Mouse (Mus musculus) limb, embryonic 12.5 days (tissue): ENCODE results near the gene Drc3. TPM values are rescaled to one million over a fixed set of nuclear protein-coding genes. Genes with fewer than 3 reads are reported as not detected.

Experiments used
- ATAC-seq: fragments of 200-750 bp; cut with Nextera tagmentation; 2 replicates; pipeline ENCODE4 v1.8.0; 2017; ENCODE audit warnings: low read depth, moderate TSS enrichment; ENCODE audit not compliant: insufficient number of reproducible peaks, insufficient read depth, low FRiP score, low TSS enrichment
- H3K27ac ChIP-seq: fragments of 300-500 bp; sonication (generic); 2 replicates; pipeline ENCODE4 v1.5.1; 2016; ENCODE audit warnings: mild to moderate bottlenecking, moderate library complexity
- H3K27me3 ChIP-seq: fragments of 300-500 bp; sonication (generic); 2 replicates; pipeline ENCODE4 v1.6.1; 2016; ENCODE audit warnings: mild to moderate bottlenecking, moderate library complexity
- H3K36me3 ChIP-seq: fragments of 300-500 bp; sonication (generic); 2 replicates; pipeline ENCODE4 v1.6.1; 2016; ENCODE audit warnings: mild to moderate bottlenecking, moderate library complexity
- H3K4me1 ChIP-seq: fragments of 300-500 bp; sonication (generic); replicated peaks from 2 replicates; pipeline ENCODE4 v1.6.1; 2016
- H3K4me2 ChIP-seq: fragments of 300-500 bp; sonication (generic); 2 replicates; pipeline ENCODE4 v1.6.1; 2016; ENCODE audit warnings: mild to moderate bottlenecking, moderate library complexity
- H3K4me3 ChIP-seq: fragments of 300-500 bp; sonication (generic); replicated peaks from 2 replicates; pipeline ENCODE4 v1.5.1; 2016; ENCODE audit warnings: mild to moderate bottlenecking
- H3K9ac ChIP-seq: fragments of 300-500 bp; sonication (generic); replicated peaks from 2 replicates; pipeline ENCODE4 v1.6.1; 2016; ENCODE audit warnings: mild to moderate bottlenecking, moderate library complexity
- H3K9me3 ChIP-seq: fragments of 300-500 bp; sonication (generic); 2 replicates; pipeline ENCODE4 v1.6.1; 2016; ENCODE audit warnings: mild to moderate bottlenecking, moderate library complexity
- WGBS: fragments of 180-500 bp; shearing (Covaris S2); methylation state at CpG from one replicate; pipeline ENCODE4 v1.1.7; 2016; 5-methylcytosine and 5-hydroxymethylcytosine counted together
- polyA plus RNA-seq: library from polyadenylated mRNA; unstranded; fragments of >200 nt; fragmentation: Nextera tagmentation; extraction: Ambion mirVana; gene quantifications from 2 replicates; pipeline ENCODE4 v1.2.1, GENCODE M21; 2016

Gene Drc3
- polyA plus RNA-seq, 1 experiment from 2014 or later: 2.9 TPM

DNA sequence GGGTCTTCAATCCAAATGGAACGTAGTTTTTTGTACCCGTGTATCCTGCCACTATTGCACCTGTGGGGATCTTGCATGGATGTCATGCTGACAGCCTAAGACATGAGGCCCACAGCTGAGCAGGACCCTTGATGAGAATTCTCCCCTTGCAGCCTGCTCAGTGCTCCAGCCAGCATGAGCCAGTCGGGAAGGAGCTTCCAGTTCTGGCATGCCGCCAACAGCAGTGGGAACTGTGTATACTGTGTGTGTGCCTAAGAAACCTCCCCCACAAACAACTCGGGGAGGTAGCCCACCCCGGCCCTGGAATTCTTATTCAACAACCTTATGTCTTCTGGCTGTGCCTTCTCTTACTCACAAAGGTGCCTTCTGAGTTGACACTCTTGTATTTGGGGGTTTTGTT lies 43.4 kb downstream of the Drc3 start:
- H3K36me3 ChIP-seq: peaks cover 21% of the 10 kb centered on the region
- no peak overlapping the region for H3K4me2 ChIP-seq
- 73% methylated on average over 6 of the region's 6 CpGs for WGBS
- 0 out of 2 replicates have a peak, but pooled peaks cover 10% of the 10 kb centered on the region for H3K4me1 ChIP-seq
- H3K9me3 ChIP-seq: no peaks in the 10 kb centered on the region
- no peaks in the 10 kb centered on the region for H3K27me3 ChIP-seq
- no peak overlapping the region for H3K27ac ChIP-seq
- H3K4me3 ChIP-seq: no peak overlapping the region
- ATAC-seq: no peak
- no peak overlapping the region for H3K9ac ChIP-seq

DNA sequence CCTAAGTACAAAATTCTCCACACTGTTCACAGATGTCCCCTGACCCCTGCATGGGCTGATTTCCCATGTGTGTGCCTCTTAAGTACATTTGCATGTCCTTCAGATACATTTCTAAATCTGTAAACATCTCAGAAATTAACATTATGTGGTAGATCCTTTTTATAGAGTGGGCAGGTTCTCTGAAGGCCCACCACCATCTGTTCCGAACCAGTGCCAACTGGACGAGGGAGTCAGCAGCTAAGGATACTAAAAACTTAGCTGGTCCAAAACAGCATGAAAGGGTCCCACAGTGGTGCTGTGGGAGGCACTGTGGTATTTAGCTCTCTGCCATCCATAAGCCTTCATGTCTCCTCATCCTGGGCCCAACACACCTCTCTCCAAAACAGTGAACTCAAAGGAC lies 44.0 kb downstream of the Drc3 start:
- H3K9me3 ChIP-seq: no peaks in the 10 kb centered on the region
- H3K27me3 ChIP-seq: no peaks in the 10 kb centered on the region
- no peak for ATAC-seq
- H3K9ac ChIP-seq: no peak overlapping the region
- no peak overlapping the region for H3K4me3 ChIP-seq
- no peak overlapping the region for H3K27ac ChIP-seq
- 90% methylated on average over 2 of the region's 2 CpGs for WGBS
- 0 out of 2 replicates have a peak, but pooled peaks cover 10% of the 10 kb centered on the region for H3K4me1 ChIP-seq
- H3K36me3 ChIP-seq: peaks cover 27% of the 10 kb centered on the region
- H3K4me2 ChIP-seq: no peak overlapping the region

DNA sequence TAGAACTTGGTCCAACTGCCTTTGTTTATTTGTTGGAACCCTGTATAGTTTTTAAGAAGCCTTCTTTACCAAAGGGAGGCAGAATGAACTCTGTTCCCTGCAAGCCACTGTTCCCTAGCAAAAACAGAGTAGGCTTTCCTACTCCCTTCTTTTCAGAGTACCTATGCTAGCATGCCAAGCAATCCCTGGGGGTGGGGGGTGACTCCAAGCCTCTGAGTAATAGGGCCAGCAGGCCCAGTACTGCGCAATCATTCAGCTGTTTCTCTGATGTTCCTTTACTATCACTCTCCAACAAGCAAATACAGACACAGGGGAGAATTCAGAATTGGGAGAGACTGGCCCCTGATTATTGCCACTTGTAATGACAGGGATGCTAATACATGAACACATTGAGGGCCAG lies 53.5 kb downstream of the Drc3 start:
- Histone ChIP-seq H3K27ac (no peak overlapping the region), H3K4me1 (no peaks in the 10 kb centered on the region), H3K9ac (no peak overlapping the region), H3K4me2 (no peak overlapping the region), H3K9me3 (no peaks in the 10 kb centered on the region), H3K36me3 (peaks cover 81% of the 10 kb centered on the region), H3K4me3 (no peak overlapping the region), H3K27me3 (no peaks in the 10 kb centered on the region)
- no peak for ATAC-seq
- 97% methylated on average over 1 of the region's 1 CpGs for WGBS

DNA sequence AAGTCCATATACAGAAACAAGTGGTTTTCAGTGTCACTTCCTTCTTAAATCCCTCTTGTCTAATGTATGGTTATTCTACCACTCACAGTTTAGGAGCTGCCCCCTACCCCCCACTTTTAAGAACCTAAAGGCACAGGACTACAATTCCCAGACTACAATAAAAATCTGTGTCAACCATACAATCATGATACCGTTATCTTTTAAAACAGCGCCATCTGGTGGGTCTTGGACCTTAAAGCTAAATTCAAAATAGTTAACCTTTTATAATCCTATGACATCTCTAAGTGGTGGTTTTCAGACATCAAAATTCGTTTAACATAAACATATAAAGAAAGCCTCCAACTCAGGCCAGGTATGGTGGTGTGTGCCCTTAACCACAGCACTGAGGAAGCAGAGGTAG lies 59.0 kb downstream of the Drc3 start:
- Histone ChIP-seq H3K36me3 (peaks cover 25% of the 10 kb centered on the region), H3K27ac (no peak overlapping the region), H3K4me2 (no peak overlapping the region), H3K9me3 (no peaks in the 10 kb centered on the region), H3K4me1 (peaks cover 21% of the 10 kb centered on the region), H3K4me3 (no peak overlapping the region), H3K27me3 (no peaks in the 10 kb centered on the region), H3K9ac (no peak overlapping the region)
- WGBS: 18% methylated on average over 3 of the region's 3 CpGs
- ATAC-seq: no peak

DNA sequence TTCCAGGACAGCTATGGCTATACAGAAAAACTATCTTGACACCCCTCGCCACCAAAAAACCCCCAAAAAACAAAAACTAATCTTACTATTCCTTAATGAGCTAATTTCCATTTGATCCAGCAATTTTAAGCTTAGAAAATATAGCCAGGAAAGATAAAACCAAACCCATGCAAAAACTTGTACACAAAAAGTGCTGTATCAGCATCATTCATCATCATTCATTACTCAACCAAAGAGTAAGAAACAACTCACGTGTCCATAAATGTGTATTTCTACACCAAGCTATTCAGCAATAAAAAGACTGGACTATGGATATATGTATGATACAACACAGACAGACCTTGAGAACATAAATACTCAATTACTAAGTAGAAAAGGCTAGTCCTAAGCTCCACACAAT lies 59.8 kb downstream of the Drc3 start:
- Histone ChIP-seq H3K36me3 (peaks cover 18% of the 10 kb centered on the region), H3K9me3 (no peaks in the 10 kb centered on the region), H3K9ac (no peak overlapping the region), H3K27me3 (no peaks in the 10 kb centered on the region), H3K4me3 (no peak overlapping the region), H3K4me2 (no peak overlapping the region), H3K27ac (no peak overlapping the region), H3K4me1 (peaks cover 22% of the 10 kb centered on the region)
- 93% methylated on average over 2 of the region's 2 CpGs for WGBS
- no peak for ATAC-seq

DNA sequence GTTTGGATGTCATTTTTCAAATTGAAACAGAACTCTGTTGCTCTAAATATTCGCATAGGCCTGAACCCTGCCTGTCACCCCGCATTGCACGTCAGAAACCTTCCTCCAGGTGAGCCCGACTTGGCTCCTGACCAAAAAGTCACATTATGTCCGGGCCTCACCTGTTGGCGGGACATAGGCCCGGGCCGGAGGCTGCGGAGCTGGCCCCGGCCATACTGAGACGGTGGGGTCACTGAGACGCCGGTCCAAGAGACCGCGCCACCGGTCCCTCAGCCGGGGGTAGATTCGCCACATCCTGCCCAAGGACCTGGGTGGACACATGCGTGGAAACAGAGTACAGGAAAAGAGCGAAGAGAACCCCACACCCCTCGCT lies 63.4 kb downstream of the Drc3 start:
- Histone ChIP-seq H3K4me2 (peak overlapping the region; percentile 67), H3K27ac (peak overlapping the region; percentile 53; the same call in 1 of the 2 replicates), H3K4me3 (peak overlapping the region; percentile 91), H3K4me1 (peaks cover 38% of the 10 kb centered on the region), H3K27me3 (no peaks in the 10 kb centered on the region), H3K9ac (peak overlapping the region; percentile 79), H3K9me3 (no peaks in the 10 kb centered on the region), H3K36me3 (no peaks in the 10 kb centered on the region)
- WGBS: under 1% methylated on average over 21 of the region's 21 CpGs
- no peak for ATAC-seq

DNA sequence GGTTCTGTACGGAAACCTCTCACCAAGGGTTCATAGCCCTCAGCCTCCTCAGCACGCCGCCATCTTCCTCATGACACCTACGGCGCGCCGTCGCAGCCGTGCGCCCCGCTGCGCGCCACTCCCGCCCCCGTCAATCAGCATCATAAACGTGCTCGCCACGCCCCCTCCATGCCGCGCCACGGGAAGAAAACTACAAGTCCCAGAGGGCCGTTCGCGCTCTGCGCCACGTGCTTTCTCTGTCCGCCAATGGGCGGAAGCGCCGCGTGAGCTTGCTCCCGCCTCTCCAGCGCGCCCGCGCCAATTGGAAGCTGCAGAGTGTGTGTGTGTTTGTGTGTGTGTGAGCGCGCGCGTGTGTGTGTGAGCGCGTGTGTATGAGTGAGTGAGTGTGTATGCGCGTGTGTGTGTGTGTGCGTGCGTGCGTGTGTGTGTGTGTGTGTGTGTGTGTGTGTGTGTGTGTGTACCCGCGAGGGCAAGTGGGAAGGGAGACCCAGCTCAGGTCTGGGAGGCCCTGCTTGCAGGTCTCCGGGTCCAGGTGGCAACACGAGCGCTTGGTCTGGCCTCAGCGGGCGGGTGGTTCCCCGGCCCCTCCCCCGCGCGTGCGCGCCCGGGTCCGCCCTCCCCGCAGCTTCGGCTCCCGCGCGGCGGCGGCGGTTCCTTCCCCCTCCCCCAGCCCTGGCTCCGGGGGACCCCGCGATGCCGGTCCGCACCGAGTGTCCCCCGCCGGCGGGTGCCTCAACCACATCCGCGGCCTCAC lies 64.0 kb downstream of the Drc3 start, which contains the start of gene Gid4:
TSS of gene Gid4 (plus strand) at position 183 of the 754 bp plus-strand sequence.
- peak within 1 kb of the TSS; percentile 67 for H3K4me2 ChIP-seq
- H3K4me1 ChIP-seq: peaks cover 36% of the 10 kb centered on the region
- no peaks in the 10 kb centered on the region for H3K27me3 ChIP-seq
- H3K9ac ChIP-seq: peak within 1 kb of the TSS; percentile 90
- H3K9me3 ChIP-seq: no peaks in the 10 kb centered on the region
- H3K27ac ChIP-seq: peak within 1 kb of the TSS; percentile 93
- peak; percentile 96 for ATAC-seq
- WGBS: under 1% methylated on average over 56 of the region's 81 CpGs
- no peaks in the 10 kb centered on the region for H3K36me3 ChIP-seq
- peak within 1 kb of the TSS; percentile 91 for H3K4me3 ChIP-seq

DNA sequence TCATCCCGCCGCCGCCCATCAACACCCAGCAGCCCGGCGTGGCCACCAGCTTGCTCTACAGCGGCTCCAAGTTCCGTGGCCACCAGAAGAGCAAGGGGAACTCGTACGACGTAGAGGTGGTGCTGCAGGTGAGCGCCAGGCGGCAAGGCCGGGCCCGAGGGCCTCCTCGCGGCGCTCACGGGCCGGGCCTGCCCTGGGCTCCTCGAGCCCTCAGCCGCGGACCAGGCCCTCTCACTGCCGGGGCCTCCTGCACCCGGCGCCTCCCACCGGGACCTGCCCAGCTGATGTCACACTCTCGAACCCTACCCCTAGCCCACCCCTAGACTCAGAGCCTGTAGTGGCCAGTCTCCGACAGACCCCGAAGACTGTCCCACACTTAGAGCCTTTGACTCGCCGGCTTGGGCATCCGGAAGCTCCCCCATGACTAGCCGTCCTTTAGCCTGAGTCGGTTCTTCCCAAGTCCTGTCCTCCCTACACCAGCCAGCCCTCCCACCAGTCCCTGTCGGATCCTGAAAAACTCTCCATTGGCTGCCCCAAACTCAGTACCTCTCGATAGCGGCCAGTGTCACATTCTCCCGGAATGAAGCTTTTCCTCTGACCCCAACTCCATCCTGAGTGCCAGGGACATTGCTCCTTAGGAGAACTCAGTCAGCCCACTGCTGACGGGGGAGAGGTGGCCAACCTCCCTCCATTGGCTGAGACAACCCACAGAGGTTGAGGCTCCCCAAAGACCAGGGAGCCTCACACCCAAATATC lies 64.8 kb downstream of the Drc3 start, which contains the start of gene Atpaf2:
TSS of gene Atpaf2 (minus strand) at position 741 of the 756 bp plus-strand sequence.
- Histone ChIP-seq H3K4me3 (peak within 1 kb of the TSS; percentile 91), H3K27me3 (no peaks in the 10 kb centered on the region), H3K9me3 (no peaks in the 10 kb centered on the region), H3K27ac (peak within 1 kb of the TSS; percentile 93), H3K4me2 (peak within 1 kb of the TSS; percentile 67), H3K36me3 (no peaks in the 10 kb centered on the region), H3K9ac (peak within 1 kb of the TSS; percentile 90), H3K4me1 (peaks cover 34% of the 10 kb centered on the region)
- peak; percentile 57; the same call in 1 of the 2 replicates for ATAC-seq
- under 1% methylated on average over 39 of the region's 39 CpGs for WGBS

DNA sequence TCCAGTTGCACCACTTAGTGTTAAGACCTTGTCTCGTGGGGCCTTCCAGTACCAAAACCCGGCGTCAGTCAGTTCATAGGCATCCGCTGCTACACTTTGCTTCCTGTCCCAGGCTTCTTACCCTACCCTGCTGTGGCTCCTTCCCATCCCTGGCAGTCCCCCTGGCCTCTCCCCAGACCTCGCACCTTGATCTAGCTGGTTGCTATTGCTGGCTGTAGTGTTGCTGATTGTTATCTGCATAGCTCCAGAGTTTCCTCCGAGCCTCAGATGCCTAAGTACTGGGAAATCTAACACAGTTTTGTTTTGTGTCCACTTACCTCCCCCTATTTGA lies 65.3 kb downstream of the Drc3 start:
- H3K9ac ChIP-seq: peak overlapping the region; percentile 90
- WGBS: 12% methylated on average over 6 of the region's 6 CpGs
- H3K4me3 ChIP-seq: peak overlapping the region; percentile 91
- H3K4me1 ChIP-seq: peaks cover 34% of the 10 kb centered on the region
- H3K36me3 ChIP-seq: no peaks in the 10 kb centered on the region
- no peak overlapping the region for H3K27ac ChIP-seq
- peak overlapping the region; percentile 67 for H3K4me2 ChIP-seq
- no peaks in the 10 kb centered on the region for H3K9me3 ChIP-seq
- ATAC-seq: no peak
- no peaks in the 10 kb centered on the region for H3K27me3 ChIP-seq

DNA sequence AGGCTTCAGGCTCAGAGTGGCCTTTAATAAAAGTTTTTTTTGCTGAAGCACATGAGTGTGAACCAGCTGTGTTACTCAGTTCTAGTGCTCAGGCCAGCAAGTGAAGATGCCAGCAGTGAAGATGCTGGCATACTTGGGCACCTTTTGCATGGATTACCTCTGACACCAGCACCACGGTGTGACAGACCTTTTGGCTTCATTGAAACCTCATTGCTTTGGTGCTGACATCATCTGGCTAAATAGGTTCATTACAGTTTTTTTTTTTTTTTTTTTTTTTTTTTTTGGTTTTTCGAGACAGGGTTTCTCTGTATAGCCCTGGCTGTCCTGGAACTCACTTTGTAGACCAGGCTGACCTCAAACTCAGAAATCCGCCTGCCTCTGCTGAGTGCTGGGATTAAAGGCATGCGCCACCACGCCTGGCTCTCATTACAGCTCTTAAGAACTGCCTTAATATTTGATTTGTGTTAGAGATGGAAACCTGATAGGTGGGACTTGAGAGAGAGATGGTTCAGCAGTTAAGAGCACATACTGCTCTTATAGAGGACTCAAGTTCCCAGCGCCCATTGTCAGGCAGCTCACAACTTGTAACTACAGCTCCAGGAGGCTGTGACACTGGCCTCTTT lies 69.0 kb downstream of the Drc3 start:
- Histone ChIP-seq H3K9ac (no peak overlapping the region), H3K27me3 (no peaks in the 10 kb centered on the region), H3K9me3 (no peaks in the 10 kb centered on the region), H3K36me3 (peaks cover 18% of the 10 kb centered on the region), H3K4me3 (no peak overlapping the region), H3K4me1 (peaks cover 16% of the 10 kb centered on the region), H3K27ac (no peak overlapping the region), H3K4me2 (no peak overlapping the region)
- ATAC-seq: no peak
- 55% methylated on average over 6 of the region's 6 CpGs for WGBS

DNA sequence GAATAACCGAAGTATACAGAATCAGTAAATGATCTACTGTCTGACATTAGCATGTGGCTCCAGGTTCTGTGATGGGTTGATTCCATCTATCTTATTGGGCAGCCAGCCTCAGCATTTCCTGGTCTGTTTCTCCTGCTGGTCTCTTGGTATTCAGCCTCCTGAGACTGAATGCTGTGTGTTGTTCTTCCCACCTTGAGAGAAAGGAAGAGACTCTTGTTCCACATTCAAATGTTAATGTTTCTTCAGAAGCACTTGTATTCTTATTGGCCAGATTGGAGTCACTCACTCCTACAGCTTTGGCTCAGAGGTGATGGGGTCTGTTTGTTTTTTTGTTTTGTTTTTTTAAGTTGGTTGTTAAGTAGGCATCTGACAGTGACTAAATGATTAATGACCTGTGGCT lies 69.9 kb downstream of the Drc3 start:
- no peak overlapping the region for H3K4me2 ChIP-seq
- H3K9me3 ChIP-seq: no peaks in the 10 kb centered on the region
- peaks cover 15% of the 10 kb centered on the region for H3K4me1 ChIP-seq
- H3K4me3 ChIP-seq: no peak overlapping the region
- H3K27me3 ChIP-seq: no peaks in the 10 kb centered on the region
- H3K9ac ChIP-seq: no peak overlapping the region
- no peak overlapping the region for H3K27ac ChIP-seq
- no peak for ATAC-seq
- WGBS: 72% methylated on average over 1 of the region's 1 CpGs
- H3K36me3 ChIP-seq: peaks cover 27% of the 10 kb centered on the region
